Mouse (Mus musculus) kidney, embryonic 14.5 days (tissue): ENCODE measurements at regions not wholly inside any gene's neighbourhood (a gene's known extent, or its start where the extent isn't known, plus 50 kb on each side); places are given as distances from the start of the nearest gene placed in this dataset.

Experiments
- ATAC-seq: fragments of 200-750 bp; cut with Nextera tagmentation; 2 replicates; pipeline ENCODE4 v1.8.0; 2017; ENCODE audit warnings: moderate number of reproducible peaks, mild to moderate bottlenecking, moderate TSS enrichment, moderate library complexity; ENCODE audit not compliant: low FRiP score, low TSS enrichment
- H3K27ac ChIP-seq: fragments of 300-500 bp; sonication (generic); 2 replicates; pipeline ENCODE4 v1.5.1; 2014; ENCODE audit warnings: low read depth, mild to moderate bottlenecking, low read length, moderate library complexity, mixed read lengths
- H3K27me3 ChIP-seq: fragments of 300-500 bp; sonication (generic); 2 replicates; pipeline ENCODE4 v1.6.1; 2014; ENCODE audit warnings: mild to moderate bottlenecking, low read length; ENCODE audit not compliant: control insufficient read depth, insufficient read depth
- H3K36me3 ChIP-seq: fragments of 300-500 bp; sonication (generic); 2 replicates; pipeline ENCODE4 v1.6.1; 2014; ENCODE audit warnings: low read length, mixed read lengths; ENCODE audit not compliant: control insufficient read depth, insufficient read depth
- H3K4me1 ChIP-seq: fragments of 300-500 bp; sonication (generic); 2 replicates; pipeline ENCODE4 v1.6.1; 2014; ENCODE audit warnings: low read length, mixed read lengths; ENCODE audit not compliant: control insufficient read depth, insufficient read depth
- H3K4me2 ChIP-seq: fragments of 300-500 bp; sonication (generic); replicated peaks from 2 replicates; pipeline ENCODE4 v1.6.1; 2014; ENCODE audit warnings: low read depth, mild to moderate bottlenecking, low read length
- H3K4me3 ChIP-seq: fragments of 300-500 bp; sonication (generic); 2 replicates; pipeline ENCODE4 v1.5.1; 2014; ENCODE audit warnings: mild to moderate bottlenecking, low read length
- H3K9ac ChIP-seq: fragments of 300-500 bp; sonication (generic); 2 replicates; pipeline ENCODE4 v1.6.1; 2014; ENCODE audit warnings: low read depth, mild to moderate bottlenecking, low read length, moderate library complexity
- H3K9me3 ChIP-seq: fragments of 300-500 bp; sonication (generic); 2 replicates; pipeline ENCODE4 v1.6.1; 2016; ENCODE audit warnings: low read length; ENCODE audit not compliant: control insufficient read depth
- WGBS: fragments of 180-500 bp; shearing (Covaris S2); extraction: QIAGEN DNeasy Blood & Tissue Kit; methylation state at CpG from one replicate; pipeline ENCODE4 v1.1.7; 2014; 5-methylcytosine and 5-hydroxymethylcytosine counted together

DNA sequence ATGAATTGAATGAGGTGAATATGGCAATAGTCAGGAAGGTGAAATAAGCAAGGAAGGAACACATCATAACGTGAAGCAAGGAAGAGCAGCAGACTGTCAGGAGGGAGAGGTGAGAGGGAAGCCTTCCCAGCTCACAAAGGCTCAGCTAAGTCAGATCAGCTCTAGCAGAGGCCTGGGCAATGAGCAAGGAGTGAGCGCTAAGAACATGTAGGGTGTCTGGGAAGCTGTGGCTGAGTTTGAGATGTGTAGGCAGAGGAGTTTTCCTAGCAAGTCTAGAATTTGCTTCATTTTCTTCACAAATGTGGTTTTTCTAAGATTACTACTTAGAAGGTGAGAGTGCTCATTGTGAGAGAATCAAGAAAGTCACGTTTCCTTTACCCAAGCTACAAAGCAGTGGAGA, 803.5 kb upstream of the Chrm3 start:
- H3K27me3 ChIP-seq = no peaks in the 10 kb centered on the region
- no peak overlapping the region for H3K4me2 ChIP-seq
- 77% methylated on average over 3 of the region's 3 CpGs for WGBS
- no peaks in the 10 kb centered on the region for H3K4me1 ChIP-seq
- no peak overlapping the region for H3K4me3 ChIP-seq
- no peaks in the 10 kb centered on the region for H3K36me3 ChIP-seq
- H3K9me3 ChIP-seq = no peaks in the 10 kb centered on the region
- H3K9ac ChIP-seq = no peak overlapping the region
- ATAC-seq = no peak
- H3K27ac ChIP-seq = no peak overlapping the region

DNA sequence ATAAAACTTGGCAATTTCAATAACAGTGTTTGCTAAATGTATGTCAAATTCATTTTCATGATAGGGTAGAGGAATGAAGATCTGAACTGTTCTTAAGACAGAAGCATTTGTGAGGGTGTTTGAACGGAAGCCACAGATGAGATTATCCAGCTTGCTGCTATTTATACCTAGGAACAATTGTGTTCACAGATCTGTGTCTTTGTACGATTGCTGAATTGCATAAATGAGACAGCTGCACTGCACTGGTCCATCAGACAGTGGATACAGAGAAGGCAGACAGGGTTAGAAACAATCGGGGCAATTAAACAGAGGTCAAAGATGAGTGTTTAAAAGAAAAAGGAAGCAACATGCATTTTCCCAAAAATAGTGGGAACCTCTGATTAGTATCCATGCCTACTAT, 786.6 kb upstream of the Chrm3 start:
- WGBS = 87% methylated on average over 3 of the region's 3 CpGs
- no peak overlapping the region for H3K4me2 ChIP-seq
- no peaks in the 10 kb centered on the region for H3K36me3 ChIP-seq
- no peak for ATAC-seq
- no peak overlapping the region for H3K27ac ChIP-seq
- H3K9me3 ChIP-seq = no peaks in the 10 kb centered on the region
- H3K4me1 ChIP-seq = no peaks in the 10 kb centered on the region
- H3K9ac ChIP-seq = no peak overlapping the region
- no peaks in the 10 kb centered on the region for H3K27me3 ChIP-seq
- H3K4me3 ChIP-seq = no peak overlapping the region

DNA sequence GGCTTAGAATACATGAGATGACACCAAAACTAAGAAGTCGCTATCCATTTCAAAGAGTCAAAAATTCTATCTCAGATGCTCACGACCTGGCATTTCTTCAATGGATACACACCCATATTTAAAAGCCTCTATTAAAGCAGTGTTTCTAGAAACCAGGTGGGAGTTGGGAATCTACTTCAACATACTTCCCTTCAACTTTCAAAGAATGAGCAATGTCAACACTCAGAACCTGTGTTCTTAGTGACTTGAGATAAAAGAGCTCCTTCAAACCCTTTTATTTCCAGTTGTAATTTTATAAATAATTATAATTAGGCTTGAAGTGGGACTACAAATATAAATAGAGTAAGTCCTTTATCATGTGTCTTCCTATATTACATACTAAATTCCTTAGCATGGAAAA, 747.0 kb upstream of the Chrm3 start:
- H3K27ac ChIP-seq = no peak overlapping the region
- WGBS = 79% methylated on average over 2 of the region's 2 CpGs
- ATAC-seq = no peak

DNA sequence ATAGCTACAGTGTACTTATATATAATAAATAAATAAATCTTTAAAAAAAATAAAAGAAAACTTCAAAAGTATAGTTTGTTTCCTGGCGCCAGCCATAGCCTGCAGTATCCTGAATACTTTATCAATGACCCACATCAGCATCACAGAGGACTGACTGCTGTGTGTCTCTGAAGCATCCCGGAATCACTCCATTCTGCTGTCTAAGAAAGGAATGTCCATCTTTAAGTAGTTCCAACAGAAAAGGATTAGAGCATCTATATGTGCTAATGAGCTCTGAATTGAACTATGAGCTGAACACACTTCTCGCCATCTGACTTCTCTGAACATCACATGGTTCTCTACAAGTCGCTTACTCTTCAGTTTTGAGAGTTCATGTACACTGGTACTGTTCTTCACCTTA, 745.8 kb upstream of the Chrm3 start:
- H3K4me3 ChIP-seq = no peak overlapping the region
- H3K9ac ChIP-seq = no peak overlapping the region
- ATAC-seq = no peak
- H3K27me3 ChIP-seq = no peaks in the 10 kb centered on the region
- no peak overlapping the region for H3K4me2 ChIP-seq
- no peaks in the 10 kb centered on the region for H3K9me3 ChIP-seq
- no peak overlapping the region for H3K27ac ChIP-seq
- no peaks in the 10 kb centered on the region for H3K4me1 ChIP-seq
- WGBS = 96% methylated on average over 4 of the region's 4 CpGs
- H3K36me3 ChIP-seq = no peaks in the 10 kb centered on the region

More for the DNA sequence above, 747.0 kb upstream of the Chrm3 start:
- Histone ChIP-seq H3K9me3 (no peaks in the 10 kb centered on the region), H3K36me3 (no peaks in the 10 kb centered on the region), H3K9ac (no peak overlapping the region), H3K4me2 (no peak overlapping the region), H3K27me3 (no peaks in the 10 kb centered on the region), H3K4me3 (no peak overlapping the region), H3K4me1 (no peaks in the 10 kb centered on the region)

DNA sequence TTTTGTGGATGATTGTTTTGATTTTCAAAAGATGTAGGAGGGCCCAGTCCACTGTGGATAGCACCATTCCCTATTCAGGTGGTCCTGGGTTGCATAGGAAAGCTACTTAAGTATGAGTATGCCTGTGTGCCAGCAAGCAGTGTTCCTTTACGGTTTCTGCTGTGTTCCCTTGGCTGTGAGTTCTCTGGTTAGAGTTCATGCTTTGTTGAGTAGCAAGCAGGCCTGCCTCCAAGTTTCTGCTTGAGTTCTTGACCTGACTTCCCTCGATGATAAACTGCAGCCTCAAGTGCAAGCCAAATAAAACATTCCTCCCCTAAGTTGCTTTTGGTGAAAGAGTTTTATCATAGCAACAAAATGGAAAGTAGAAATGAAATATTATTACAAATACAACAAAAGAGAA, 744.9 kb upstream of the Chrm3 start:
- Histone ChIP-seq H3K36me3 (no peaks in the 10 kb centered on the region), H3K4me1 (no peaks in the 10 kb centered on the region)
- WGBS = 37% methylated on average over 2 of the region's 2 CpGs

DNA sequence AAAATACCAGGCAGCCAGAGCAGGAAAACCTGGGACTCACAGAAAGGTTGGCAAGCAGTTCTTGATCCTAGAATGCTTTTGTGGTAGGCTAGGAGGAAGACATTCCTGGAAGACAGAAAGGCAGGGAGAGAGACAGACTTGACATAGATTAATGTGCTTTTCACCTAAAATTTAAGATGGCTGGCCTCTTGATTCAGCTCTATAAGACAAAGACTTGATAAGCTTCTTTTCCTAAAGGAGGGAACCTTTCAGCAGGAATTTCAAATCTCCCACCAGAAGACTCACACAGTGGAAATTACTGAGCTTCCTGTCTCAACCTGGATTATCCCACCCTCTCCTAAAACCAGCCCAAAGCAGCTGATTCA, 738.9 kb upstream of the Chrm3 start:
- Histone ChIP-seq H3K36me3 (no peaks in the 10 kb centered on the region), H3K9me3 (no peaks in the 10 kb centered on the region), H3K9ac (no peak overlapping the region), H3K27me3 (no peaks in the 10 kb centered on the region), H3K4me3 (no peak overlapping the region), H3K27ac (peak overlapping the region; percentile 76), H3K4me1 (0 out of 2 replicates have a peak, but pooled peaks cover 7% of the 10 kb centered on the region), H3K4me2 (no peak overlapping the region)
- peak; percentile 15; the same call in 1 of the 2 replicates for ATAC-seq

More for the DNA sequence above, 744.9 kb upstream of the Chrm3 start:
- H3K27ac ChIP-seq = no peak overlapping the region; the same call in 1 of the 2 replicates
- ATAC-seq = peak; percentile 69; the same call in 1 of the 2 replicates
- H3K9ac ChIP-seq = no peak overlapping the region
- no peak overlapping the region for H3K4me2 ChIP-seq
- no peaks in the 10 kb centered on the region for H3K27me3 ChIP-seq
- H3K4me3 ChIP-seq = no peak overlapping the region
- H3K9me3 ChIP-seq = no peaks in the 10 kb centered on the region

DNA sequence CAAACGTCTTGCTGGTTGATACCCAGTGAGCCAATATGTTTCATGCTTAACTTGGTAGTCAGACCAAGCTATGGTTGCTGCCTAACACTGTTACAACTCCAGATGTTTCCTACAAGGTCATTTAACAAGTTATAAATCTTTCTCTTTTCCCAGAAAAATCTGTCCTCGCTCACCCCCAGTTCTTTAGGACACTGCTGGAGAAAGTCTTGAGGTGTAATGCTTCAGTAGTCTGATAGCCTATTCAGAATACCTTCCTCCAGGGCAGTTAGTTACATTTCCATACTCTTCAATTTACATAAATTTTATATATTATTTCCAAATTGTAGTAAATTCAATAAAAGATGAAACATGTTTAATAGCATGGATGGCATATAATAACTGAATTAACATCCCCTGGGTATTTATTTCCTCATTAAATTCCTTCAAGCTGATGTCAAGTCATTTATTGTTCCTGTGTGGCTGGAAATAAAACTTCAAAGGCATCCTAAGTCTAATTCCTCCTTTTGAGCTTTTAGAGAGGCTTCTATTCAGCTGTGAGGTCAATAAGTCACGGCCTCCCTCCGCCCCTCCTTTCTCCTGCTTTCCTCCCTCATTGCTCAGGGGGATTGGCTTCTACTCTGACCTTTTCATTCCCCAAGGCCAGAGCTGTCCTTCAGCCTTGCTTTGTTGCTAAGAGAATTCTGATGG, 738.4 kb upstream of the Chrm3 start:
- no peak overlapping the region for H3K9ac ChIP-seq
- no peak overlapping the region for H3K4me3 ChIP-seq
- H3K27me3 ChIP-seq = no peaks in the 10 kb centered on the region
- ATAC-seq = peak; percentile 94
- peak overlapping the region; percentile 76 for H3K27ac ChIP-seq
- H3K4me2 ChIP-seq = no peak overlapping the region
- 0 out of 2 replicates have a peak, but pooled peaks cover 7% of the 10 kb centered on the region for H3K4me1 ChIP-seq
- 1% methylated on average over 4 of the region's 4 CpGs for WGBS
- no peaks in the 10 kb centered on the region for H3K36me3 ChIP-seq
- H3K9me3 ChIP-seq = no peaks in the 10 kb centered on the region

DNA sequence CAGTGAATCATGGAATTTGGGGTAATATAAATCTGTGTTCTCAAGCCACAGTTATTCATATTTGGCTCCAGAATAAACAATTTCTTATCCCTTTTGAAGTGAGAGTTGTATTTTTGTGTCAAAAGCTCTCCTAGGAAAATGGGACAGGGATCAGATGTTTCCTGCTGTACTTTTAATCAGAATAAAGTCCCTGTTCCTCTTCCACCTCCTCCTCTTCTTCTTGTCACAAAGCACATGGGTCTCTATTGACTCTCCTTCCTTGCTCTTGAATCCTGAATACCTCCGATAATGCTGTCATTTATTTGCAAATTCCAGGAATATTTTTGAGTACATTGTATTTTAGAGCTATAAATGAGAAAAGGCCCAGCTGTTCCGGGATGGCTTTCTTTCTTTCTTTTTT, 732.3 kb upstream of the Chrm3 start:
- no peak overlapping the region for H3K9ac ChIP-seq
- no peaks in the 10 kb centered on the region for H3K9me3 ChIP-seq
- no peaks in the 10 kb centered on the region for H3K27me3 ChIP-seq
- 63% methylated on average over 2 of the region's 2 CpGs for WGBS
- no peaks in the 10 kb centered on the region for H3K4me1 ChIP-seq
- ATAC-seq = no peak
- no peak overlapping the region for H3K4me2 ChIP-seq
- H3K4me3 ChIP-seq = no peak overlapping the region
- no peaks in the 10 kb centered on the region for H3K36me3 ChIP-seq
- no peak overlapping the region for H3K27ac ChIP-seq
